Mouse (Mus musculus) heart, embryonic 14.5 days (tissue): ENCODE measurements around the gene Ptpn12. TPM values are rescaled to one million over a fixed set of nuclear protein-coding genes. Genes with fewer than 3 reads are reported as not detected.
A peak's percentile ranks its signal among the peaks of the same experiment; 100 is the strongest.

Experiments used
- ATAC-seq: fragments of 200-750 bp; cut with Nextera tagmentation; 2 replicates; pipeline ENCODE4 v1.8.0; 2017; ENCODE audit warnings: low read depth, moderate TSS enrichment; ENCODE audit not compliant: insufficient number of reproducible peaks, insufficient read depth, low FRiP score
- H3K27ac ChIP-seq, 2 experiments: fragments of 200-500 bp in 1 of 2; fragments of 300-500 bp in 1 of 2; sonication (generic) in 1 of 2; replicated peaks in 1 of 2; 2 replicates each; pipeline ENCODE4 v1.5.1; 2012 to 2014; ENCODE audit warnings: low read depth in 2 of 2, low read length in 2 of 2, control low read depth in 1 of 2, mild to moderate bottlenecking in 1 of 2, mixed read lengths in 1 of 2; ENCODE audit not compliant: control insufficient read depth in 1 of 2, insufficient read depth in 1 of 2
- H3K27me3 ChIP-seq: fragments of 300-500 bp; sonication (generic); 2 replicates; pipeline ENCODE4 v1.6.1; 2014; ENCODE audit warnings: mild to moderate bottlenecking, low read length, control low read depth; ENCODE audit not compliant: control insufficient read depth, insufficient read depth
- H3K36me3 ChIP-seq: fragments of 300-500 bp; sonication (generic); 2 replicates; pipeline ENCODE4 v1.6.1; 2014; ENCODE audit warnings: mild to moderate bottlenecking, control low read depth, low read length, mixed read lengths; ENCODE audit not compliant: control insufficient read depth, insufficient read depth
- H3K4me1 ChIP-seq, 2 experiments: fragments of 200-500 bp in 1 of 2; fragments of 300-500 bp in 1 of 2; sonication (generic) in 1 of 2; 2 replicates each; pipeline ENCODE4 v1.6.1; 2012 to 2014; ENCODE audit warnings: low read length in 2 of 2, control low read depth in 1 of 2, mixed read lengths in 1 of 2; ENCODE audit not compliant: control insufficient read depth in 2 of 2, insufficient read depth in 2 of 2
- H3K4me2 ChIP-seq: fragments of 300-500 bp; sonication (generic); 2 replicates; pipeline ENCODE4 v1.6.1; 2014; ENCODE audit warnings: mild to moderate bottlenecking, low read length
- H3K4me3 ChIP-seq, 2 experiments: fragments of 200-500 bp in 1 of 2; fragments of 300-500 bp in 1 of 2; sonication (generic) in 1 of 2; 2 replicates each; pipeline ENCODE4 v1.5.1; 2012 to 2014; ENCODE audit warnings: low read length in 2 of 2, mild to moderate bottlenecking in 2 of 2, control low read depth in 1 of 2, low read depth in 1 of 2, moderate library complexity in 1 of 2; ENCODE audit not compliant: control insufficient read depth in 1 of 2, insufficient read depth in 1 of 2
- H3K9ac ChIP-seq: fragments of 300-500 bp; sonication (generic); 2 replicates; pipeline ENCODE4 v1.6.1; 2014; ENCODE audit warnings: mild to moderate bottlenecking, low read length
- H3K9me3 ChIP-seq: fragments of 300-500 bp; sonication (generic); 2 replicates; pipeline ENCODE4 v1.6.1; 2016; ENCODE audit warnings: low read length, control low read depth; ENCODE audit not compliant: control insufficient read depth
- WGBS: fragments of 180-500 bp; shearing (Covaris S2); extraction: QIAGEN DNeasy Blood & Tissue Kit; methylation state at CpG from one replicate; pipeline ENCODE4 v1.1.7; 2014; 5-methylcytosine and 5-hydroxymethylcytosine counted together
- polyA plus RNA-seq: library from polyadenylated mRNA; unstranded; fragments of >200 nt; fragmentation: Nextera tagmentation; extraction: Ambion mirVana; gene quantifications from 2 replicates; pipeline ENCODE4 v1.2.1, GENCODE M21; 2014

The Ptpn12 gene
- 20.0 and 22.5 TPM in 2 replicates for polyA plus RNA-seq

DNA sequence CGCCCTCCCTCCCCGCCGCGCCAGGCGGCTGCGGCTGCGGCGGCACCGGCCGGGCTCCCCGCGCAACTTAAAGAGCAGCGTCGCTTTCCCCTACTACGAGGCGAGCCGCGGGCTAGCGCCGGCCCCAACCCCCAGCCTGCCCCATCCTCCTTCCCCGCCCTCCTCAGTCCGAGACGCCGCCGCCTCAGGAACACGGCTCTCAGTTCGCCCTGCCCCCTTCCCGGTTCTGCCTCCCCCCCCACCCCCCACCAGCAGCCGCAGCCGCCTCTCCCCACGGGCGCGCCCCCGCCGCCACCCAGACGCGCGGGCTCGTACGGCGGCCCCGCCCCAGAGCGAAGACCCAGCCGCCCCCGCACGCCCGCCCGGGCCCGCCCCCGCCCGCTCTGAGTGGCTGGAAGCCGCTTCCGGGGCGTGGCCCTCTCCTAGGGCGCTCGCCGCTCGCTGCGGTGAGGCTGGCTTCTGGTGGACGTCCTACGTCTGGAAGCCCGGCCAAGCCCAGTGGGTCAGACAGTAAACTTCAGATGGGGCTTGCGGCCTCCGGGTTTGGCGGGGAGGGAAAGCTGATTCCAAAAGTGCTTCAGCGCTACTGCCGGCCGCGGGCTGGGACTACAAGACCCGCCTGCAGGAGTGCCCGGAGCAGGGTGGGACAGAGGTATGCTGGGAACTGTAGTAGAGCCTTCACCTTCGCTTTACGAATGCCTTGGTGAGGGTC lies at the start of gene Ptpn12:
Gene Ptpn12 (minus strand): TSS at position 92 of the 712 bp plus-strand sequence.
- no peaks in the 10 kb centered on the region for H3K27me3 ChIP-seq
- H3K9me3 ChIP-seq = no peaks in the 10 kb centered on the region
- WGBS = under 1% methylated on average over 53 of the region's 73 CpGs
- H3K27ac ChIP-seq = peak within 1 kb of the TSS; percentile 98 to 99
- no peaks in the 10 kb centered on the region for H3K36me3 ChIP-seq
- H3K4me1 ChIP-seq = peaks cover 2 to 14% of the 10 kb centered on the region in 2 experiments
- peak within 1 kb of the TSS; percentile 99 for H3K9ac ChIP-seq
- H3K4me2 ChIP-seq = peak within 1 kb of the TSS; percentile 75
- peak within 1 kb of the TSS; percentile 96 to 98 for H3K4me3 ChIP-seq
- ATAC-seq = peak; percentile 96

DNA sequence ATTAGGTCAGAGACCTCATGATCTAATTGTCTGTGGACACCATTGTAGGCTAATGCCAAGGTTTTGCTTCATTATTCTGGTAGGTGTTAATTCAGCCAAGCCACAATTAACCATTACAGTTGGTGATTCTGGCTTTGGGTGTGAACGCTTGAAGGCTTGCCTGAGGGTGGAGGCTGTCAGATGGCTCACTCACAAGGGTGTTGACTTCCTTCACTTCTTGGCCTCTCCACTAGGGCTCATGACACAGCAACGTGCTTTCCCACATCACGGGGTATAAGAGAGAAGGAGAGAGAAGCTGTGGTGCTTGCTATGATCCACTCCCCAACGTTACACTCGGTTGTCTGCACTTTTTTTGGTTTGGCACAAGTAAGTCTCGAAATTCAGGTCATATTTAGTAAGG lies 35.5 kb upstream of the Ptpn12 start:
- Histone ChIP-seq H3K4me2 (no peak overlapping the region), H3K9ac (no peak overlapping the region), H3K4me1 (no peaks in the 10 kb centered on the region), H3K27me3 (no peaks in the 10 kb centered on the region), H3K9me3 (no peaks in the 10 kb centered on the region), H3K27ac (no peak overlapping the region), H3K4me3 (no peak overlapping the region), H3K36me3 (no peaks in the 10 kb centered on the region)
- 74% methylated on average over 6 of the region's 6 CpGs for WGBS
- ATAC-seq = no peak

DNA sequence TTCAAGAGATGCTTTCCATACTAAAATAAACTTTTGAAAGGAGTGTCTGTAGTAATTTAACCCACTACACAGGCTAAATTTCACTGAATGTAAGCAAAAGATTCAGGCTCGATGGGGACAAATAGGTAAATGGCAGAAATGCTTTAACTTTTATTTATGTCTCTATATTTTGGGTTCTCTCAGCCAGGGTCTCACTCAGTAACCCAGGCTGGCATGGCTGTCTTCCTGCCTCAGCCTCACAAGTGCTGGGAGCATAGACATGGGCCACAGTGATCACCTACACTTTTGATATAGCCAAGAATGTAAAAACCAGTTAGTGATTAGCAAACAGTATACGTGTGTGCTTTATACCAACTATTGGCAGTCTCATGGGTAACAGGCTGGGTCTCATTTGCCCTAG lies 1.5 kb upstream of the Ptpn12 start:
- peak overlapping the region in 1 of 2 experiments; percentile 96; a peak in 1 of 4 replicates for H3K4me3 ChIP-seq
- H3K4me1 ChIP-seq = peaks cover 2 to 11% of the 10 kb centered on the region in 2 experiments
- peak overlapping the region; percentile 78 for H3K9ac ChIP-seq
- no peak overlapping the region for H3K27ac ChIP-seq
- no peaks in the 10 kb centered on the region for H3K27me3 ChIP-seq
- H3K36me3 ChIP-seq = no peaks in the 10 kb centered on the region
- ATAC-seq = no peak
- H3K4me2 ChIP-seq = peak overlapping the region; percentile 75
- H3K9me3 ChIP-seq = no peaks in the 10 kb centered on the region
- 88% methylated on average over 2 of the region's 2 CpGs for WGBS

DNA sequence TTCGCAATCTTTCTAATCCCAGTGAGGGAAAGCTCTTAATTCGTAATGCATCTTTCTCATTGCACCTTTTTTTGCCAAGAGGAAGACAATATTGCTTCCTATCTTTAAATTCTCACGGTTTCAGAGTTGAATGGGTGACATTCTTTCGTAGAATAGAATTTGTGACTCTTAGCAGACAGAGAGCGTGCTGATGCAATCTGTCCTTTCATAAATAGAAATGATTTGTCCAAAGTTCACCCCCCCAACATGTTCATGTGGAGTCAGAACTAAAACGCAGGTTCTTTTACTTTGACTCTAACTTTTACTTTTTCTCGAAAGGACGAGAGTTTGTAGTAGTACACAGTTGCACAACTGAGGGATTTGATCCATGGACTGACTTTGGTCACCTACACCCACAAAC lies 884 bp upstream of the Ptpn12 start:
- no peaks in the 10 kb centered on the region for H3K9me3 ChIP-seq
- H3K27ac ChIP-seq = peak overlapping the region; percentile 98 to 99
- peak overlapping the region; percentile 75 for H3K4me2 ChIP-seq
- 5% methylated on average over 8 of the region's 8 CpGs for WGBS
- H3K9ac ChIP-seq = peak overlapping the region; percentile 78
- H3K4me3 ChIP-seq = peak overlapping the region; percentile 81 to 96
- no peaks in the 10 kb centered on the region for H3K36me3 ChIP-seq
- ATAC-seq = no peak
- no peaks in the 10 kb centered on the region for H3K27me3 ChIP-seq
- H3K4me1 ChIP-seq = peaks cover 2 to 11% of the 10 kb centered on the region in 2 experiments

DNA sequence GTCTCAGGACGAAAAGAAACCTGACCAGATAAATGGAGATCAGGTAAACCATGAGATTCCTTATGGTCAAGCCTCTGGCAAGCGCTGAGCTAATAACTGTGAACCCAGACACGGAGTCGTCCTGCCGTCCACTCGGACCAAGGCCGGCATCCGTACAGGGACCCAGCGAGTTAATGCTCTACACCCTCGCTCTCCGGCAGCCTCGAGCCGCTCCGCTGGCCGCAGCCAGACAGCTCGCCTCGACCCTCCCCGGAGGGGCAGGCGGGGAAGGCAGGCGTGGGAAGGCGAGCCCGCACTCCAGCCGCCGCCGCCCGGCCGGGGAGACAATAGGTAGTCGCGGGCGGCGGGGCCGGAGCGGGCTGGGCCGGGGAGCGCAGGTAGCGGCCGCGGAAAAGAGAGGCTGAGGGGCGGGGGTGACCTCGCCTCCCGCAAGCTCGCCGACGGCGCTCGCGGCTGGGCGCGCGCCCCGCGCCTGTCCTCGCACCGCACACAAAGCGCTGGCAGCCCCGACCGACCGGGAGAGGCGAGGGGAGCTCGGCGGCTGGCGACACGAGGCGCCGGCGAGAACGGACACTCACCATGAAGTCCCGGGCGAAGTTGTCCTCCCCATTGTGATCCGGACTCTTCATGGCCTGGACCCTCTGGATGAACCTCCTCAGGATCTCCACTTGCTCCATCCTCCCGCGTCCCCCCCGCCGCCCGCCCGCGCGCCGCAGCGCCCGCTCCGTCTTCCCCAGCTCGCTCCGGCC lies 466 bp downstream of the Ptpn12 start:
- under 1% methylated on average over 83 of the region's 84 CpGs for WGBS
- peak; percentile 13 for ATAC-seq
- H3K27ac ChIP-seq = peak overlapping the region; percentile 97 to 99

DNA sequence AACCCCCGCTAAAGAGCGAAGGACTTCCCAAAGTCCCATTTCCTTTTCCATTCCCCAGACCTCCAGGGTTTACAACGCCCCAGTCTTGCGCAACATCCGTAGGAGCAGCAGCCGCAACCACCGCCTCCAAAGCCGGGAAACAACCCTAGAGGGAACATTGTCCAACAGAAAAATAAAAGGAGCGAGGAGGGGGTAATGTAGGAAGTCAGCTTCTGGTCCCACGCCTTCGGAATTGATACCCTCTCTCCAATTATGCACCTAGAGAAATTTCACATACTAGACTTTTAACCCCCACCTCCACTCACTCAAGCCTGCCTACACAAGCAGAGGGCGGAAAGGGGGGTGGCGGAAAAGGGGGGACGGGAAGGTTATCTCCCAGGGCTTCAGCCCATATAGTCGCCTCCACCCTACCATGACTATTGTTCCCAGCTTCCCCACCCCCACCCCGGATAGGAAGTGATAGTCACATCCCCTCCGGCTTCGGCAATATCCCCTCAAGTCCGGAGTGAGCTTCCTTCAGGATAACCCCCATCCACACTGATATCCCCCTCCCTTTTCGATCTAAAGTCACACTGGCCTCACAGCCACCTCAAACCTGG lies 1.1 kb downstream of the Ptpn12 start:
- peak; percentile 42 for ATAC-seq
- H3K27me3 ChIP-seq = no peaks in the 10 kb centered on the region
- peaks cover 2 to 23% of the 10 kb centered on the region in 2 experiments for H3K4me1 ChIP-seq
- 1% methylated on average over 20 of the region's 20 CpGs for WGBS
- peak overlapping the region; percentile 73 for H3K4me2 ChIP-seq
- H3K27ac ChIP-seq = peak overlapping the region; percentile 97 to 99
- H3K36me3 ChIP-seq = no peaks in the 10 kb centered on the region
- H3K9me3 ChIP-seq = no peaks in the 10 kb centered on the region
- H3K4me3 ChIP-seq = peak overlapping the region; percentile 96 to 98
- peak overlapping the region; percentile 99 for H3K9ac ChIP-seq

More for the DNA sequence above, 466 bp downstream of the Ptpn12 start:
- Histone ChIP-seq H3K27me3 (no peaks in the 10 kb centered on the region), H3K4me3 (peak overlapping the region; percentile 96 to 98), H3K36me3 (no peaks in the 10 kb centered on the region), H3K9ac (peak overlapping the region; percentile 99), H3K4me1 (peaks cover 2 to 21% of the 10 kb centered on the region in 2 experiments), H3K4me2 (peak overlapping the region; percentile 73), H3K9me3 (no peaks in the 10 kb centered on the region)

DNA sequence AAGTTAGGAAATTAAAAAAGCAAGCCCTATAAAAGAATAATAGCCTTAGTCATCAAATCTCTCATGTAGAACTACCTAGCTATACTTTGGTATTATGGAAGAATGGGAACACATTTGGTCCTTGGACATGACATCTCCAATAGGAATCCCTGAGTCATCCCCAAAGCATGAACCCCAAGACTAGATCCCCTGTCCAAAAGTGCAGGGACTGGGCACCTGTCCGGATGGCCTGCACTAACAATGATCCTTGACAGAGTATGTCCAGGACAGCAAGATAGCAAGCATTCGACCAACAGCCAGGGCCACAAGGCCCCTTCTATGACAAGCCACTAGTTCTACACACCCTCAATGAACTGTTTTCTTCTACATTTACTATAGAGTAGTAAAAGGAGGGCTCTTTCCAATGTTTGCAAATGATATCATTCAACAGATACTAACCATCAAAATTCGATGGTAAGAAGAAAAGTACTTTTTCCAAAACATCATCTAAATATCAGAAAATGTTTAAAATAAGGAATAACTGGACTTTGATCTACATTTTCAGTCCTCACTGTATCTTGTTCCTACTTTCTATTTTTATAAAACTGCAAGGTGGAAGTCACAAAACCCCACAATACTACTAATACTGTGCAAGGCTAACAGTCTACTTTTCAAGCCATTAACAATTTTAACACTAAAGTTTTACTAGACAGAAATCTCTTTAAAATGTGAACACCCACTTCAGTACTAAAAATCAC lies 2.0 kb downstream of the Ptpn12 start:
- peak overlapping the region; percentile 13 to 96 for H3K4me3 ChIP-seq
- peaks cover 2 to 23% of the 10 kb centered on the region in 2 experiments for H3K4me1 ChIP-seq
- H3K36me3 ChIP-seq = no peaks in the 10 kb centered on the region
- H3K9ac ChIP-seq = peak overlapping the region; percentile 99
- peak overlapping the region; percentile 73 for H3K4me2 ChIP-seq
- H3K27me3 ChIP-seq = no peaks in the 10 kb centered on the region
- H3K27ac ChIP-seq = peak overlapping the region in 1 of 2 experiments; percentile 99; a peak in 2 of 4 replicates
- no peaks in the 10 kb centered on the region for H3K9me3 ChIP-seq
- no peak for ATAC-seq
- 28% methylated on average over 3 of the region's 3 CpGs for WGBS
